Mouse (Mus musculus): ENCODE measurements around the gene Ier3.
A peak's percentile ranks its signal among the peaks of the same experiment; 100 is the strongest.

Ier3 gene

DNA sequence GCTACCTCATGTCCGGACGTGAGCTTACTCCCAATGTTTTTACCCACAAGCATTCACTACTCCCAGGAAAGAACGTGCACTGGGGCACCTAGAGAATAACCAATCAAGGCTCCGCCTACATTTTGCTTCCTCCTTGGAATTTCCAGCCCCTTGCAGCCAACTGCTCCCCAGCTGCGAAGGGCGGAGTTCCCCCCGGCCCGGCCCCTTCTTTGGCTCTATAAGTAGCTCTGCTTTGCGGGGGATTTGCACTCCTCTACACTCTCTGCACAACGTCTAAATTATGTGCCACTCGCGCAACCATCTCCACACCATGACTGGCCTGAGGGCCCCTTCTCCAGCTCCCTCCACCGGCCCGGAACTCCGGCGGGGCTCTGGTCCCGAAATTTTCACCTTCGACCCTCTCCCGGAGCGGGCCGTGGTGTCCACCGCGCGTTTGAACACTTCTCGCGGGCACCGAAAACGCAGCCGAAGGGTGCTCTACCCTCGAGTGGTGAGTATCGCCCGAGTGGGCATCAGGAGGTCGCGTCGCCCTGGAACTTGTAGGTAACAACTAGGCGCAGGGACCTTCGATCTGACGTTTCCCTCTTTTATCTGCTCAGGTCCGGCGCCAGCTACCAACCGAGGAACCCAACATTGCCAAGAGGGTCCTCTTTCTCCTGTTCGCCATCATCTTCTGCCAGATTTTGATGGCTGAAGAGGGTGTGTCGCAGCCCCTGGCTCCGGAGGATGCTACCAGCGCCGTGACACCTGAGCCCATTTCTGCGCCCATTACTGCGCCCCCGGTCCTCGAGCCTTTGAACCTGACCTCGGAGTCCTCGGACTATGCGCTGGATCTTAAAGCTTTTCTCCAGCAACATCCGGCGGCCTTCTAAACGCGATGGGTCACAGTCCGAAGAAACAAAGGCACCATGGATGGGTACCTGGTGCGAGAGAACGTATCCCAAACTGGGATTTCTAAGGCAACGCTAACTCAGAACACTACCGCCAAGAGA lies at the start of gene Ier3:
TSS of gene Ier3 (plus strand) at position 246 of the 992 bp plus-strand sequence.
- DNase-seq (ENCODE audit: low spot score): peak; percentile 91

GRCm38 (mm10) chr17:35776811-35777609 lies 44.5 kb upstream of the Ier3 start:
- peak; percentile 81 for DNase-seq (ENCODE audit: low spot score)

DNA sequence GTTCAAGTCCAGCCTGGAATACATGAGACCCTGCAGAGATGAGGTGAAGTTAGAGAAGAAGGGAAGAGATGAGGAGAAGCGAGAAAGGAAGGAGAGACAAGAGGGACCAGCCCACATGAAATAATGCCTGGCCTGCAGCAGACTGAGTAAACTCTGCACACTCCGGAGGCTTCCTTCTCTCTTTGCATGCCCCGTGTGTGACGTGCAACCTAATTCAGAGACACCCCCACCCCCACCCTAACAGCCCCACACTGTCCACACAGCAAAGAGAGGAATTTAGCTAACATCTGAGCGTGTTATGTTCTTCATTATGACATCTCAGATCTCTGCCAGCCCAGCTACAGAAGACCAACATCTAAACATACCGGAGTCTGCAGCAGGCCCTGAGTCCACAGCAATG lies 42.5 kb upstream of the Ier3 start:
- no peak for DNase-seq (ENCODE audit: low spot score)

DNA sequence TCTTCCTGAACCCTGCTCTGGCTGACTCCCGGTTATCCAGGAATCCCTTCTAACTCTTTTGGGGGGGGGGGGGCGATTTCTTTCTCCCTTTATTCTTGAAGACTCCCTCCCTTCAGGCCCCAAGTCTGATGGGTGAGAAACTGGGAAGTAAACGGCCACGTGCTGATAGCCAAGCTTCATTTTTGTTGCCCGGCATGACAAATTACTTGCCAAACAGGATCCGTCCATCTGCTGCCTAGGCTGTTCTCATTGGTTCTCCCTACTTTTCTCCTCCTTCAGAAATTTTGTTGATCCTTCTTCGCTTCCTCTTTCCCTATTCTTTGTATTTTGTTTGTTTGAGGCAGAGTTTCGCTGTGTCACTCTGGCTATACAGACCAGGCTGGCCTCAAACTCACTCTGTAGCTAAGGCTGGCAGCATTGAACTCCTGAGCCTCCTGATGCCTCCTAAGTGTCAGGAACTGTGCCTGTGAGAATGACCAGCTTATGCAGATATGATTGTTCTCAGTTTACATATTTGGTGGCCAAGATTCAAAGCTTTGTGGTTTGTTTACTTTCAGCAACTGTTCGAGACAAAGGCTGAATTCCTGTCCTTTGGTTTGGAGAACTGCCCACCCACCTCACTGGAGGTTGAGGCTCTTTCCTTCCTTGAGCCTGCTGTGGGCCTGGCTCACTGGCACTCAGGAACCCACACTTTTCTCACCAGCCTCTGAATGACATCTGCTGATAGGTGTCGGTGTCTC lies 41.8 kb upstream of the Ier3 start:
- no peak for DNase-seq (ENCODE audit: low spot score)

- DNase-seq (ENCODE audit: low spot score): no peak
These were observed 41.1 kb upstream of the Ier3 start for GRCm38 (mm10) chr17:35780362-35780761.

DNA sequence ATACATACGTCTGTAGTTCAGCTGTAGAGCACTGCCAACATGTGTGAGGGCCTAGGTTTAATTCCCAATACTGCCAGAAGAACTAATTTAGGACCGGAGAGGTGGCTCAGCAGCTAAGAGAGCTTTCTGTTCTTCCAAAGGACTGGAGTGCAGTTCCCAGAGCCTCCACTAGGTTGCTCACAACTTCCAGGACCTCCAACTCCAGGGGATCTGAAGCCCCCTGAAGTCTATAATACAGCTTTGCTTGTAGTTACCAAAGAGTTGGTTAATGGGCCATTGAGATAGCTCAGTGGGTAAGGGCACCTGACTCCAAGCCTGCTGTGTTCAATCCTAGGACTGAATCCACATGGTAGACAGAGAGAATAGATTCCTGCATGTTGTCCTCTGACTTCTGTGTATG lies 39.1 kb upstream of the Ier3 start:
- no peak for DNase-seq (ENCODE audit: low spot score)

DNA sequence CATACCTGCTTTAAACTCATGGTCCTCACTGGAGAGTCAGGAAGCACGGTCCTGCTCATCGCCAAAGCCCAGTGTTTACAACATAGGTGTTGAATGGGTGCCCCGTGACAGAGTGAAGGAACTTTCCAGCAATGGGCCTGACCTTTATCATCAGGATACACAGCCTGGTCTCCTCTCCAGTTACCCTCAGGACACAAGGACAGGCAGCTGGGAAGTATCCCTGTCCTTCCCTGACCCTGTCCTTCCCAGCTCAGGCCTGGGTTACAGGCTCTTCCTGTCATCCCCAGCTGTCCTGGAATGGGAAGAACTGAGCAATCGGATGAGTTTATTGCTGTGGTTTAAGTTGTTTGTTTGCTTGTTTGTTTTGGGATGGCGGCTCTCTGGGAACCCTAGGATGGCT lies 38.6 kb upstream of the Ier3 start:
- no peak for DNase-seq (ENCODE audit: low spot score)

DNA sequence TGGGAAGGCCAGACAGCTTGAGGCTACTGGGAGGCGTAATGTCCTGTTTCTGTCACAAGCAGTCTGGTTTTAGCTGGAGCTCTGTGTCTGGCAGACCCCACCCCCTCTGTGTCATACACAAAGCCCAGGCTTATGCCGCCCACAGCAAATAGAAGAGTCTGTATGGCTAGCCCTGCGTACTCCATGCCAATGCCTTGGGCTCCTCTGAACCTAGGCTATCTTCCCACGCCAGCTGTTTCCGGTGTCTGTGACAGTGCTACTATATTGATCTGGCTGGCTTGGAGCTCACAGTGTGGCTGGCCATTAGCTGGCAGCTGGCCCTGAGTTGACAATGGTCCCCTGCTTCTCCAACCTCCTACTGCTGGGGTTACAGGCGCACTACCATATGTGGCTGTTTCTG lies 37.5 kb upstream of the Ier3 start:
- no peak for DNase-seq (ENCODE audit: low spot score)

- DNase-seq (ENCODE audit: low spot score): no peak
These were observed 36.3 kb upstream of the Ier3 start for GRCm38 (mm10) chr17:35785140-35785539.

DNA sequence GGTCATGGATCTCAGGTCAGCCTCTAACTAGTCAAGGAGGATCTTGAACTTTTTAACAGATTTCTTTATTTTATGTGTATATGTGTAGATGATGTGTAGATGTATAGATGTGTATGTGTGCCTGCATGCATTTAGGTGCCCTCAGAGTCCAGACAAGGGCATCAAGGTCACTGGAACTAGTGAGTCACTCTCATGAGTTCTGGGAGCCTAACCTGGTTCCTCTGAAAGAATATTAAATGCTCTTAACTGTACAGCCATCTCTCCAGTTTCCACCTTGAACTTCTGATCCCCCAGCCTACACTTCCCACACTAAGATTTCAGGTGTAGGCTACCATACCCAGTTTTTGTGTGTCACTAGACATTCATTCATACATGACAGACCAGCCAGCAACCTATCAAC lies 34.0 kb upstream of the Ier3 start:
- DNase-seq (ENCODE audit: low spot score): no peak

GRCm38 (mm10) chr17:35788025-35788424 lies 33.5 kb upstream of the Ier3 start:
- no peak for DNase-seq (ENCODE audit: low spot score)

GRCm38 (mm10) chr17:35790933-35791332 lies 30.6 kb upstream of the Ier3 start:
- no peak for DNase-seq (ENCODE audit: low spot score)

GRCm38 (mm10) chr17:35792837-35793236 lies 28.6 kb upstream of the Ier3 start:
- DNase-seq (ENCODE audit: low spot score): no peak

DNA sequence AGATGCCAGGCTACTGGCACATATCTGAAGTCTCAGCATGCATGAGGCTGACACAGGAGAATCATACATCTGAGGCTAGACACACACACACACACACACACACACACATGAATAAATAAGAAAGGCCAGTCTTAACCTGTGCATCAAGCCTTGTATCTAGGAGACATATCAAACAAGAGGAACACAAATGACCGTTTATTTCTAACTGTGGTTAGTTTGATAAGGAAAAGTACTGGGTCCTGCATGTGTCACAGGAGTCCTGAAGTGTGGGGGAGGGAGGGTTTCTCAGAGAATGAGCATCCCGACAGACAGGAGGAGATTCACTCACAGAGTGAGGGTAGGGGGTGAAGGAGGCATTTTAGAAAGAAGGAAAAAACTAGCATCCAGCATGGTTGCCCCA lies 26.4 kb upstream of the Ier3 start:
- DNase-seq (ENCODE audit: low spot score): no peak

- DNase-seq (ENCODE audit: low spot score): no peak
These were observed 25.8 kb upstream of the Ier3 start for GRCm38 (mm10) chr17:35795656-35796055.

DNA sequence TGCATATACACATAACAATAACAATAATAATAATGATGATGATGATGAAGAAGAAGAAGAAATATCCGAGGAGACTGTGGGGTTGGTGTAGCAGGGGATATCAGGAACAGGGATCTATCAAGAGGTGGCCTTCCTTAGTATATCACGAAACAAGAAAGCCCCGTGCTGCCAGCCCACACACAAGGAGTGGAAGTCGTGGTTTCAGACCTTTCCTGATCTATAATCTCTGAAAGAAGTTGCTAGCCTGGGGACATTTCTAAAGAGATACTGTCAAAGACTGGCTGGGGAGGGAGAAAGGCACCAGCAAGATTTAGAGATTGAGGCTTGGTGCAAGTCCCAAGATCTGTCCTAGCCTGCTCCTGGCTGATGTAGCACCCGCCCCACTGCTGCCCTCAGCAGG lies 24.6 kb upstream of the Ier3 start:
- no peak for DNase-seq (ENCODE audit: low spot score)

- DNase-seq (ENCODE audit: low spot score): no peak
These were observed 20.6 kb upstream of the Ier3 start for GRCm38 (mm10) chr17:35800905-35801304.

DNA sequence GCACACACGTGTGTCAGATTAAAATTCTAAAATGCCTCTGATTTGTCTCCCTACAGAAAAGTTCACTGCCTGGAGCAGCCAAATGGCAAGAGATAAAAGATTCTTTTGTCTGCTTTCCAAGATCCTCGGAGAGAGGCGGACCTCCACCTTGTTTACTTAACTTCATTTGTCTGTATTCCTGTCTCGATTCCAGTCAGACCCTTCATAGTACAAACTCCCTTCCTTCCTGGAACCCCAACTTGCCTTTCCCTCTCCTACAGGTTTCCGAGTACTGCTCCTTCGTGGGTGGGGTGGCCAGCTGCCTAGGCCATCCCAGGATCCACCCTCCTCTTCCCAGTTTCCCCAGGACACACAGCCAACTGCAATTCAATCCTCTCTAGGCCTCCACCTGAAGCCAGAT lies 18.5 kb upstream of the Ier3 start:
- no peak for DNase-seq (ENCODE audit: low spot score)

DNA sequence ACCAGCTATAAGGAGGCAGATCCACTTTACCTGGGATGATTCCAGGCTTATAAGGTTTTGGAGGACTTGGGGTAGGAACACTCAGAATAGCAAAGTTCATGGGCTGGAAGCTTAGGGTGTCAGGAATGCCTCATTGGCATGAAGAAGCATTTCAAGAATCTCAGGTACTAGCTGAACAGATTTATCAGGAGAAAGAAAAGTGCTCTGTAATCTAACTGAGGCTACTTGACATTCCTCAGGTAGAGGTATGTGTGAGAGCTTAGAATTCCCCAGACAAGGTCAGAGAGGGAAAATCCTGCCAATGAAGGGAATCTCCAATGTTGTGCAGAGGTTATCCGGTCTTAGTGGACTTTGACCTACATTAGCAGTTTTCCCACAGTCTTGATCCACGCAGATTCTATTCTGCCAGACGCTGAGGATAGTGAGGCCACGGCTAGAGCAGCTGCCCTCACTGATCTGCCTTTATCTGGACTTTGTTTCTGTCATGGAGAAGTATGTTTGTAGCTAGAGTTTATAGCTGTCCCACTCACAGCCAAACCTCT lies 17.6 kb upstream of the Ier3 start:
- DNase-seq (ENCODE audit: low spot score): no peak

- peak; percentile 43 for DNase-seq (ENCODE audit: low spot score)
These were observed 13.4 kb upstream of the Ier3 start for GRCm38 (mm10) chr17:35808073-35808472.

DNA sequence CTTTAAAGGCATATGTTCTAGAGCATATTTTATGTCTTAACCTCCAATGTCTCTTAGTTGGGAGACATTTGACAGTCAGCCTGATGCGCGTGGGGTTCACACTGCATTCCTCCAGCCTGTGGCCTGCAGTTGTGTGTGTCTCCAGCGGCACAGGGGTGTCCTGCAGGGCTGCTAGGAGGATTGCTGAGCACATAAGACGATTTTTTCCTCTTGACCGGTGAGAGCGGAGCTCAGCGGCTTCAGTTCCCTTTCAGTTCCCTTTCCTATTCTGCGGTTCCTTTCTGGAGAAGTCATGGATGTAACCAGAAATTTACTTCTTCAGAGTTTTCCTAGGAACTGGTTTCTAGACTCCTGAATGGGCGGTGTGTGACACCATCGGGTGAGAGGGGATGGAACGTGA lies 12.1 kb upstream of the Ier3 start:
- no peak for DNase-seq (ENCODE audit: low spot score)

Data from urinary bladder, postnatal 14 days (tissue).